Mouse (Mus musculus) MEL (cell line): ENCODE data around the gene Pde11a. TPM values are rescaled to one million over a fixed set of nuclear protein-coding genes. Genes with fewer than 3 reads are reported as not detected.

ENCODE experiments used
- DNase-seq: peaks from one replicate; pipeline ENCODE4 v3.0.0; 2011; ENCODE audit warnings: low read depth, low spot score
- H3K27ac ChIP-seq: 2 replicates; pipeline ENCODE4 v1.5.1; 2012; ENCODE audit warnings: low read depth, mild to moderate bottlenecking, control low read depth, low read length, moderate library complexity; ENCODE audit not compliant: control insufficient read depth
- H3K27me3 ChIP-seq, 2 experiments: fragments of 150-350 bp in 1 of 2; sonication (generic) in 1 of 2; 2 replicates each; pipeline ENCODE4 v1.6.1; 2012; ENCODE audit warnings: low read length in 2 of 2, mild to moderate bottlenecking in 2 of 2, improper control_type of control experiment in 1 of 2, moderate library complexity in 1 of 2; ENCODE audit not compliant: insufficient read depth in 2 of 2, control insufficient read depth in 1 of 2
- H3K36me3 ChIP-seq, 2 experiments: 2 replicates each; pipeline ENCODE4 v1.6.1; 2012 to 2014; ENCODE audit warnings: low read length in 2 of 2, improper control_type of control experiment in 1 of 2, inconsistent platforms in 1 of 2, mild to moderate bottlenecking in 1 of 2; ENCODE audit not compliant: insufficient read depth in 2 of 2, control insufficient read depth in 1 of 2
- H3K4me1 ChIP-seq, 2 experiments: fragments of 150-350 bp in 1 of 2; sonication (generic) in 1 of 2; 2 replicates each; pipeline ENCODE4 v1.6.1; 2012; ENCODE audit warnings: low read length in 2 of 2, improper control_type of control experiment in 1 of 2, mild to moderate bottlenecking in 1 of 2; ENCODE audit not compliant: insufficient read depth in 2 of 2, control insufficient read depth in 1 of 2
- H3K4me3 ChIP-seq, 2 experiments: fragments of 150-350 bp in 1 of 2; sonication (generic) in 1 of 2; 2 replicates each; pipeline ENCODE4 v1.5.1; 2012; ENCODE audit warnings: low read depth in 2 of 2, low read length in 2 of 2, mild to moderate bottlenecking in 2 of 2, moderate library complexity in 2 of 2, control low read depth in 1 of 2, improper control_type of control experiment in 1 of 2; ENCODE audit not compliant: control insufficient read depth in 1 of 2, insufficient read depth in 1 of 2
- H3K79me2 ChIP-seq: 2 replicates; pipeline ENCODE4 v1.6.1; 2012; ENCODE audit warnings: mild to moderate bottlenecking, low read length, moderate library complexity; ENCODE audit not compliant: control insufficient read depth, poor library complexity, insufficient read depth
- H3K9ac ChIP-seq: 2 replicates; pipeline ENCODE4 v1.6.1; 2012; ENCODE audit warnings: low read depth, mild to moderate bottlenecking, control low read depth, low read length, moderate library complexity; ENCODE audit not compliant: control insufficient read depth, poor library complexity, severe bottlenecking
- H3K9me3 ChIP-seq: fragments of 150-350 bp; sonication (generic); replicated peaks from 2 replicates; pipeline ENCODE4 v1.6.1; 2012; ENCODE audit warnings: mild to moderate bottlenecking, low read length, improper control_type of control experiment, moderate library complexity; ENCODE audit not compliant: insufficient read depth
- BHLHE40 ChIP-seq: IDR thresholded peaks from 2 replicates; pipeline ENCODE4 v1.6.1; 2012; ENCODE audit warnings: low read depth, mild to moderate bottlenecking, inconsistent platforms, low read length, improper control_type of control experiment, borderline replicate concordance
- CHD2 ChIP-seq: IDR thresholded peaks from 2 replicates; pipeline ENCODE4 v1.6.1; 2011; ENCODE audit warnings: low read length, improper control_type of control experiment
- ELF1 ChIP-seq: IDR thresholded peaks from 2 replicates; pipeline ENCODE4 v1.6.1; 2014; ENCODE audit warnings: low read depth, mild to moderate bottlenecking, inconsistent platforms, low read length, improper control_type of control experiment, moderate library complexity
- EP300 ChIP-seq, 2 experiments: IDR thresholded peaks; 2 replicates each; pipeline ENCODE4 v1.6.1; 2011; ENCODE audit warnings: improper control_type of control experiment in 2 of 2, low read length in 2 of 2, low read depth in 1 of 2, mild to moderate bottlenecking in 1 of 2
- GABPA ChIP-seq: IDR thresholded peaks from 2 replicates; pipeline ENCODE4 v1.6.1; 2012; ENCODE audit warnings: low read depth, mild to moderate bottlenecking, inconsistent platforms, low read length, improper control_type of control experiment, moderate library complexity
- KAT2A ChIP-seq: conservative IDR thresholded peaks from 2 replicates; pipeline ENCODE4 v1.6.1; 2012; ENCODE audit warnings: low read depth, low read length, improper control_type of control experiment, inconsistent platforms
- MAX ChIP-seq: IDR thresholded peaks from 2 replicates; pipeline ENCODE4 v1.6.1; 2011; ENCODE audit warnings: low read length, improper control_type of control experiment
- MEF2A ChIP-seq: IDR thresholded peaks from 2 replicates; pipeline ENCODE4 v1.6.1; 2014; ENCODE audit warnings: low read depth, mild to moderate bottlenecking, inconsistent platforms, low read length, improper control_type of control experiment; ENCODE audit not compliant: poor library complexity, insufficient replicate concordance, severe bottlenecking; ENCODE audit errors: extremely low read depth
- MYB ChIP-seq: IDR thresholded peaks from 2 replicates; pipeline ENCODE4 v1.6.1; 2011; ENCODE audit warnings: mild to moderate bottlenecking, low read depth, low read length, improper control_type of control experiment
- NELFE ChIP-seq: IDR thresholded peaks from 2 replicates; pipeline ENCODE4 v1.6.1; 2011; ENCODE audit warnings: low read depth, low read length, improper control_type of control experiment
- NRF1 ChIP-seq: IDR thresholded peaks from 2 replicates; pipeline ENCODE4 v1.6.1; 2014; ENCODE audit warnings: low read depth, mild to moderate bottlenecking, inconsistent platforms, low read length, improper control_type of control experiment, moderate library complexity; ENCODE audit not compliant: poor library complexity, insufficient read depth, severe bottlenecking
- POLR2AphosphoS2 ChIP-seq: IDR thresholded peaks from 2 replicates; pipeline ENCODE4 v1.6.1; 2011; ENCODE audit warnings: low read length, improper control_type of control experiment
- TBP ChIP-seq: IDR thresholded peaks from 2 replicates; pipeline ENCODE4 v1.8.0; 2011; ENCODE audit warnings: low read depth, low read length, improper control_type of control experiment
- TCF12 ChIP-seq: IDR thresholded peaks from 2 replicates; pipeline ENCODE4 v1.6.1; 2014; ENCODE audit warnings: low read depth, mild to moderate bottlenecking, inconsistent platforms, low read length, improper control_type of control experiment, moderate library complexity
- USF1 ChIP-seq: IDR thresholded peaks from 2 replicates; pipeline ENCODE4 v1.6.1; 2014; ENCODE audit warnings: low read depth, mild to moderate bottlenecking, inconsistent platforms, low read length, improper control_type of control experiment, moderate library complexity
- USF2 ChIP-seq, 2 experiments: IDR thresholded peaks; 2 replicates each; pipeline ENCODE4 v1.6.1; 2011 to 2012; ENCODE audit warnings: improper control_type of control experiment in 2 of 2, low read length in 2 of 2, borderline replicate concordance in 1 of 2, inconsistent platforms in 1 of 2, low read depth in 1 of 2, mild to moderate bottlenecking in 1 of 2; ENCODE audit not compliant: insufficient read depth in 1 of 2
- polyA plus RNA-seq, 2 experiments: library from polyadenylated mRNA; stranded (reverse) in 1 of 2; unstranded in 1 of 2; fragments of >175 nt in 1 of 2; fragments of >200 nt in 1 of 2; gene quantifications; 2 replicates each; pipeline versions ENCODE4 v1.2.1 to v1.2.4; 2012; ENCODE audit warnings: low replicate concordance in 2 of 2, low read depth in 1 of 2; ENCODE audit not compliant: insufficient read length in 2 of 2, insufficient read depth in 1 of 2, missing spikeins in 1 of 2
- total RNA-seq: library from RNA; depleted of rRNA; stranded (reverse); fragments of 300-350 nt; gene quantifications from 2 replicates; pipeline ENCODE4 v1.2.3, GENCODE M21; 2012

Gene Pde11a
- total and polyA plus RNA-seq, 3 experiments: not detected

DNA sequence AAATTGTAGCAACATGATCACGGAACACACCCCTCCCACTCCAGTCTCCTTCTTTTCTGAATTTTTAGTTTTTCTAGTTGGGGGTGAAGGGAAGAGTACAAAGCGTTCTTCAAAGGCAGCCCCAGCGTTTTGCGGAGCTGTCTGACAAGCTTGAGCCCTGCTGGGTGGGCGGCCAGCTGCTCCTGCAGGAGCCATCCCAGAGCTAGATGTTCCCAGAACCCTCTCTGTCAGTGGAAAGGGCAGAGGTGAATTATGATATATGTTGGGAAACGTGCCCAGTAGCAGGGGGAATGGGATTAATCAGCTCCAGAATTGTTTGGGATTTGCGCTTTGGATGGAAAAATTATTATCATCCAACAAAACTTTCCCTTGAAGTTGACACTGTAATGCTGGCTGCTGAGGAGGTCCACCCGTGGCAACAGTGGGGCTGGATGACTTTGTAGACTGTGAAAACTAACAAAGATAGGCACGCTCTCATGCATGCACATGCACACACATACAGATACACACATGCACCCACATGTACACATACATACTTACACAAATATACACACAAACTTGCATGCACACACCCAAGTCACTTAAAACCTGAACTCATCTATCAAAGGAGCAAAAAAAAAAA lies 238.7 kb downstream of the Pde11a start:
- no peak overlapping the region for H3K9ac ChIP-seq
- no peak for TF ChIP-seq POLR2AphosphoS2
- TF ChIP-seq, all 39 proteins: peak for 0
- H3K4me1 ChIP-seq: no peaks in the 10 kb centered on the region
- no peaks in the 10 kb centered on the region for H3K27me3 ChIP-seq
- no peaks in the 10 kb centered on the region for H3K36me3 ChIP-seq
- no peak for DNase-seq
- H3K4me3 ChIP-seq: no peak overlapping the region
- H3K79me2 ChIP-seq: no peaks in the 10 kb centered on the region
- no peak overlapping the region for H3K27ac ChIP-seq
- no peaks in the 10 kb centered on the region for H3K9me3 ChIP-seq

GRCm38 (mm10) chr2:76098381-76098780 lies 240.2 kb downstream of the Pde11a start:
- Histone ChIP-seq H3K36me3 (no peaks in the 10 kb centered on the region), H3K4me1 (no peaks in the 10 kb centered on the region), H3K27me3 (no peaks in the 10 kb centered on the region), H3K79me2 (no peaks in the 10 kb centered on the region), H3K9ac (no peak overlapping the region)
- DNase-seq: no peak
- no peak for TF ChIP-seq NRF1
- no peak for TF ChIP-seq MEF2A
- no peak for TF ChIP-seq KAT2A
- TF ChIP-seq TCF12: no peak
- no peak for TF ChIP-seq BHLHE40
- no peak for TF ChIP-seq TBP
- TF ChIP-seq EP300 (IDR thresholded peaks at IDR 0.05; ENCODE audit: low read depth in 1 of 2, low read length in 2 of 2): no peak
- no peak for TF ChIP-seq NELFE
- no peak for TF ChIP-seq GABPA
- no peak for TF ChIP-seq MYB
- TF ChIP-seq ELF1: no peak
- TF ChIP-seq, all 39 proteins: peak for 0
- no peaks in the 10 kb centered on the region for H3K9me3 ChIP-seq
- no peak overlapping the region for H3K27ac ChIP-seq
- no peak overlapping the region for H3K4me3 ChIP-seq

- no peak overlapping the region for H3K27ac ChIP-seq
- H3K4me3 ChIP-seq: no peak overlapping the region
- H3K9ac ChIP-seq: no peak overlapping the region
- H3K36me3 ChIP-seq: no peaks in the 10 kb centered on the region
- H3K79me2 ChIP-seq: no peaks in the 10 kb centered on the region
- TF ChIP-seq USF2 (IDR thresholded peaks at IDR 0.05; ENCODE audit: borderline replicate concordance in 1 of 2, insufficient read depth in 1 of 2, low read depth in 1 of 2, low read length in 2 of 2): no peak
- TF ChIP-seq EP300 (IDR thresholded peaks at IDR 0.05; ENCODE audit: low read depth in 1 of 2, low read length in 2 of 2): no peak
- TF ChIP-seq TBP: no peak
- no peak for TF ChIP-seq CHD2
- TF ChIP-seq USF1: no peak
- TF ChIP-seq MAX: no peak
- no peaks in the 10 kb centered on the region for H3K4me1 ChIP-seq
- no peak for DNase-seq
- H3K27me3 ChIP-seq: no peaks in the 10 kb centered on the region
- H3K9me3 ChIP-seq: no peaks in the 10 kb centered on the region
These were observed 240.7 kb downstream of the Pde11a start for GRCm38 (mm10) chr2:76097847-76098246.
